Mouse (Mus musculus) liver, embryonic 14.5 days (tissue): Measurements from ENCODE around the gene Osbpl3.

Source experiments
- CTCF ChIP-seq: IDR thresholded peaks from 2 replicates; pipeline ENCODE4 v1.5.1; 2016; ENCODE audit warnings: antibody characterized with exemption, low read depth, control low read depth
- EP300 ChIP-seq: IDR thresholded peaks from 2 replicates; pipeline ENCODE4 v1.6.1; 2016; ENCODE audit warnings: antibody characterized with exemption, low read depth

- TF ChIP-seq CTCF (no peak), EP300 (no peak)
Observed at GRCm38 (mm10) chr6:50432491-50432890, 23.5 kb downstream of the Osbpl3 start.
